Mouse (Mus musculus) midbrain, embryonic 12.5 days (tissue): ENCODE measurements around the gene Rac1. TPM values are rescaled to one million over a fixed set of nuclear protein-coding genes. Genes with fewer than 3 reads are reported as not detected.

Experiments
- ATAC-seq: fragments of 200-750 bp; cut with Nextera tagmentation; 2 replicates; pipeline ENCODE4 v1.8.0; 2017; ENCODE audit warnings: low read depth, moderate TSS enrichment, moderate library complexity; ENCODE audit not compliant: low FRiP score
- H3K27ac ChIP-seq: fragments of 300-500 bp; sonication (generic); replicated peaks from 2 replicates; pipeline ENCODE4 v1.5.1; 2016; ENCODE audit warnings: mild to moderate bottlenecking
- H3K27me3 ChIP-seq: fragments of 300-500 bp; sonication (generic); 2 replicates; pipeline ENCODE4 v1.6.1; 2016; ENCODE audit warnings: mild to moderate bottlenecking
- H3K36me3 ChIP-seq: fragments of 300-500 bp; sonication (generic); 2 replicates; pipeline ENCODE4 v1.6.1; 2016
- H3K4me1 ChIP-seq: fragments of 300-500 bp; sonication (generic); 2 replicates; pipeline ENCODE4 v1.6.1; 2016
- H3K4me2 ChIP-seq: fragments of 300-500 bp; sonication (generic); replicated peaks from 2 replicates; pipeline ENCODE4 v1.6.1; 2016; ENCODE audit warnings: mild to moderate bottlenecking, moderate library complexity
- H3K4me3 ChIP-seq: fragments of 300-500 bp; sonication (generic); 2 replicates; pipeline ENCODE4 v1.5.1; 2016; ENCODE audit warnings: mild to moderate bottlenecking
- H3K9ac ChIP-seq: fragments of 300-500 bp; sonication (generic); replicated peaks from 2 replicates; pipeline ENCODE4 v1.6.1; 2016; ENCODE audit warnings: mild to moderate bottlenecking, moderate library complexity
- H3K9me3 ChIP-seq: fragments of 300-500 bp; sonication (generic); 2 replicates; pipeline ENCODE4 v1.6.1; 2016; ENCODE audit warnings: mild to moderate bottlenecking
- WGBS: fragments of 180-500 bp; shearing (Covaris S2); methylation state at CpG from one replicate; pipeline ENCODE4 v1.1.7; 2016; 5-methylcytosine and 5-hydroxymethylcytosine counted together
- polyA plus RNA-seq: library from polyadenylated mRNA; unstranded; fragments of >200 nt; fragmentation: Nextera tagmentation; extraction: Ambion mirVana; gene quantifications from 2 replicates; pipeline ENCODE4 v1.2.1, GENCODE M21; 2016

Gene Rac1
- polyA plus RNA-seq, 1 experiment from 2014 or later = 384 TPM

DNA sequence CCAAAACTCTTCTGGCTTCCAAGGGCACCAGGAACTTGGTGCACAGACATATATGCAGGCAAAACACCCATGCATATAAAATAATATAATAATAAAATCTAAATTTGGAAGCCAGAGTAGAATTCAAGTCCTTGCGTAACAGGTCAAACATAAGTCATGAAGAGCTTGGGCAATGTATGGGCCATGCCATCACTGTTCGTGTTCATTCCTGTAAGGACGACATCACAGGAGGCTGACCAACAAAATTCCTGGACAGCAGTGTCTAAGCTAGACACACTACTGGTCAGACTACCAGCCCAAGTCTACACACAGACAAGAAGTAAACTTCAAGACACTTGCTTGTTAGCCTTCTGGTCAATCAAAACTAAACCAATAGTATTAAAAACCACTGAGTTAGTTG is 5.0 kb downstream of the Rac1 start:
- 97% methylated on average over 3 of the region's 3 CpGs for WGBS
- Histone ChIP-seq H3K27me3 (no peaks in the 10 kb centered on the region), H3K27ac (no peak overlapping the region), H3K4me1 (peaks cover 26% of the 10 kb centered on the region), H3K9me3 (no peaks in the 10 kb centered on the region), H3K36me3 (0 out of 2 replicates have a peak, but pooled peaks cover 7% of the 10 kb centered on the region), H3K4me3 (no peak overlapping the region), H3K9ac (no peak overlapping the region), H3K4me2 (no peak overlapping the region)
- ATAC-seq = no peak

DNA sequence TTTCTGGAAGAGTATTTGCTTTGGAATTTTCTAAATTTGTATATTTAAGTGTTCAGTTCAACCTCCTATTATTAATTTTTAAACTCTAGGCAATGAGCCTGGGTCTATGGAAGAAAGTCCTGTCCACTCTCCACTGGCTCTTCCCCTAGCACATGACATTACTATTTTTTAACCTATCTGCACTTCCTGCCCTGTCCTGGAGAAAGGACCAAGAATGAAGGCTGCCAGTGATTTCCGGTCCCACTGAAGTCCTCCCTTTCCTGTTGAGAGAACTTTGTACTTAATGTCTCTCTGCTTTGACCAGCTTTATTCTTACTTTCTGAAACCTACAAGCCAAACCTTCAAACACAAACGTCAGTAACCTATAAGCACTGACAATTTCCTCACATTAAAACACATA is 7.4 kb downstream of the Rac1 start:
- H3K9me3 ChIP-seq = no peaks in the 10 kb centered on the region
- no peak overlapping the region for H3K4me2 ChIP-seq
- H3K4me1 ChIP-seq = peaks cover 11% of the 10 kb centered on the region
- whole genome bisulfite sequencing = 87% methylated on average over 2 of the region's 2 CpGs
- H3K4me3 ChIP-seq = no peak overlapping the region
- H3K9ac ChIP-seq = no peak overlapping the region
- H3K27me3 ChIP-seq = no peaks in the 10 kb centered on the region
- H3K36me3 ChIP-seq = peaks cover 17% of the 10 kb centered on the region
- H3K27ac ChIP-seq = no peak overlapping the region
- ATAC-seq = no peak

DNA sequence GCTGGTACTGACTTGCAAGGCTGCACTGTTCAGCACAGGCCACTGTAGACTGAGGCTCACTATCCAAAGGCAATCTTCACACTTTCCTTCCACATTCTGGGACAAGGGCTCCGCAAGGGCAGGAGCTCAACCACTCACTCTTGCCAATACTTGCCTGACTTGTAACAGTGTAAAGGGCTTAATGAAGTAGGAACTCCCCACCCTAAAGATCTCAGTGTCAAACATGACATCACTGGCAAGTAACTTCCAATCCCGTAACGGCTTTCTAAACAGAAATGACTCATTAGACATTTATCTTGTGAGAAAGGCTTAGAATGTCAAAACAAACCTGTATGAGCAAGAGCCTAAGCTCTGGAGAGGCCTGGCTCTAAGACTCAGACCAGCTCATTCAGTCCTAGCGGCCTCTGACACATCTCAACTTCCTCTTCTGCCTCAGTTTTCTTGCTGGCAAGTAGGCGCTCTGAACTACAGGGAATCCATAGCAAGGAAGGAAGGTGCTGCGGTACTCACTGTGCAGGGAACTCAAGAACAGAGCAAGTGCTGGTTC is 9.7 kb downstream of the Rac1 start:
- no peak for ATAC-seq
- Histone ChIP-seq H3K4me3 (no peak overlapping the region), H3K27ac (no peak overlapping the region), H3K9me3 (no peaks in the 10 kb centered on the region), H3K4me2 (no peak overlapping the region), H3K27me3 (no peaks in the 10 kb centered on the region), H3K4me1 (no peaks in the 10 kb centered on the region), H3K36me3 (peaks cover 35% of the 10 kb centered on the region), H3K9ac (no peak overlapping the region)
- 90% methylated on average over 6 of the region's 6 CpGs for WGBS

DNA sequence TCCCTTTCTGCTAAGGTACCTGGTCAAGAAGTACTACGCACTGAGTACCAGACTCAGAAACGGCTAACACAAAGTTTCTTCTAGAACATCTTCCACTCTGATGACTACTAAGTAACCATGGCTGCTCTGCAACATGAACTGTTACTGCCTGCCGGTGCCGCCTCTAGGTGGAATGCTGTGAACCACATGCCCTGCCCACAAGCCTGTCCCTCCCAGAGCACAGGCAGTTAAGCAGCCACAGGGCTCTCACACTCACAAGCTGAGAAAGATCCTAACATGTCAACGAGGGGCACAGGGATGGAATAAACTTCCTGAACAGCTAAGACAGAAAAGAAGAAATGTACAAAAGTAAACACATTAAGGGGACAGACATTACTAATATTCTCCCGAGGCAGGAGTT is 10.4 kb downstream of the Rac1 start:
- peaks cover 39% of the 10 kb centered on the region for H3K36me3 ChIP-seq
- no peaks in the 10 kb centered on the region for H3K27me3 ChIP-seq
- H3K27ac ChIP-seq = no peak overlapping the region
- no peak overlapping the region for H3K9ac ChIP-seq
- WGBS = 85% methylated on average over 6 of the region's 6 CpGs
- H3K9me3 ChIP-seq = no peaks in the 10 kb centered on the region
- H3K4me2 ChIP-seq = no peak overlapping the region
- no peak for ATAC-seq
- H3K4me1 ChIP-seq = no peaks in the 10 kb centered on the region
- no peak overlapping the region for H3K4me3 ChIP-seq

DNA sequence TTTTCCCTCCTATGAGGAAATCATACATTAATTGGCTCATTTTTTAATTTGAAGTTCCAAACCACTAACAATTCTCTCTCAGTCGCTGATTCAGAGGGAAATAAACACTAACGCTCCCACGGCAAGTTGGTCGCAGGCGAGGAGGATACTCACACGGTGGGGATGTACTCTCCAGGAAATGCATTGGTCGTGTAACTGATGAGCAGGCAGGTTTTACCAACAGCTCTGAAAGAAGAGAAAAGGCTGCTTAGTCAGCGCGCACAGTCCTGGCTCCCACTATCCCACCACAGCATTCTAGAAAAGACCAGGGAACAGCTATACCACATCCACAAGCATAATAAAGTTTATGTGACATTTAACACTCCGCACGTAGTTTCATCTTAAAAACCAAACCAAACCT is 10.8 kb downstream of the Rac1 start:
- Histone ChIP-seq H3K4me3 (no peak overlapping the region), H3K4me2 (no peak overlapping the region), H3K36me3 (peaks cover 44% of the 10 kb centered on the region), H3K4me1 (no peaks in the 10 kb centered on the region), H3K27me3 (no peaks in the 10 kb centered on the region), H3K9me3 (no peaks in the 10 kb centered on the region), H3K9ac (no peak overlapping the region), H3K27ac (no peak overlapping the region)
- WGBS = 92% methylated on average over 11 of the region's 11 CpGs
- ATAC-seq = no peak

DNA sequence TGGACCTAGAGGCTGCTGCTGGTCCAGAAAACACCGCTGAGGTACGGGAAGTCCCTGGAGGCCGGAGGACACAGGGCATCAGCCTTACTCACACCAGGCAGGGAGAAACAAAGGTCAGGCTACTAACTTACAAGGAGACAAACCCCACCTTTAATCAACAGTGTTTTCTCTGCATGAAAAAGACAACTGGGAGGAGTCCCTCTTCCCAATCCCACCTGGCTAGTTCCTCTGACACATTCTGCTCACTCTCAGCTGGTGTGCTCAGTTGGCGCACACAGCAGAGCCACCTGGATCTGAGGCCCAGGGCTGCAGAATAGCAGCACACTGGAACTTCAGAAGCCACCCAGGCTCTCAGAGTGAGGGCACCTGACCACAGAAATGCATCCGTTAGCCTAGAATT is 13.0 kb downstream of the Rac1 start:
- 95% methylated on average over 5 of the region's 5 CpGs for WGBS
- Histone ChIP-seq H3K9ac (no peak overlapping the region), H3K4me3 (no peak overlapping the region), H3K4me1 (no peaks in the 10 kb centered on the region), H3K27me3 (no peaks in the 10 kb centered on the region), H3K4me2 (no peak overlapping the region), H3K27ac (no peak overlapping the region), H3K9me3 (no peaks in the 10 kb centered on the region), H3K36me3 (peaks cover 60% of the 10 kb centered on the region)
- ATAC-seq = no peak

DNA sequence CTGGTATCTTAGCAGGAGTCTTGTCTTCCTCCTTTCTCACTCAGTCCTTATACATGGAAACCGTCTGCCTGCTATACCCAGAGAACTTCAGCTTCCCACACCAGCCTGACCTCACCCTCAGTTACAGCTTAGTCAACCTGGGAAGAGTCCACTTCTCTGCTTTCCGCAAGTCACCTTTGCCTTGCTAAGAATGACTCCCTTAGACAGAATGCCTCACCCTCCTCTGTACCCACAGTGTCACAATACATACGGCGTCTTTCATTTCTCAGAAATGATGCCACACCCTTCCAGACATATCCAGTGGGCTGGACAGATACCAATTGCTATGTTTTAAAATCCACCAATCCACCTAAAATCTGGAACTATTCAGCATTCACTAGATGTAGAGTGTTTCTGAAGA is 15.5 kb downstream of the Rac1 start:
- Histone ChIP-seq H3K4me3 (no peak overlapping the region), H3K4me2 (no peak overlapping the region), H3K9ac (no peak overlapping the region), H3K4me1 (0 out of 2 replicates have a peak, but pooled peaks cover 6% of the 10 kb centered on the region), H3K27ac (no peak overlapping the region), H3K36me3 (peaks cover 76% of the 10 kb centered on the region), H3K27me3 (no peaks in the 10 kb centered on the region), H3K9me3 (no peaks in the 10 kb centered on the region)
- no peak for ATAC-seq
- WGBS = 95% methylated on average over 4 of the region's 4 CpGs

DNA sequence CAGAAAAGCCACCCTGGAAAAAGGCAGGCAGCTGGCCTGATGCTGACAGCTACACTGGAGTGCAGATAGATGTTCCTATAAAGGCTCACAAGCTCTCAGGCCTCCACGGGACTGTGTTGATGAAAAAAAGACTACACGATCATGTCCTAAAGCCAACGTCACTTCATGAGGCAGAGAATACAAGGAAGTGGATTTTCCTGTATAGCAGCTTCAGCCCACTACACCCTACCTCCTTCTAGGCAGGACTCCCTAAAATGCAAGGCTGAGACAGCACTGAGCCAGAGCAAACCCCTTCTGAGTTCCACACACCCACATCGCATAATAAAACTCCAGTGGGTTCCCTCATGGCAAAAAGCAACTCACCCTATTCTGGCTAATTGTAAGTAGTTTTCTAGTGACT is 16.3 kb downstream of the Rac1 start:
- 92% methylated on average over 4 of the region's 4 CpGs for WGBS
- peaks cover 80% of the 10 kb centered on the region for H3K36me3 ChIP-seq

DNA sequence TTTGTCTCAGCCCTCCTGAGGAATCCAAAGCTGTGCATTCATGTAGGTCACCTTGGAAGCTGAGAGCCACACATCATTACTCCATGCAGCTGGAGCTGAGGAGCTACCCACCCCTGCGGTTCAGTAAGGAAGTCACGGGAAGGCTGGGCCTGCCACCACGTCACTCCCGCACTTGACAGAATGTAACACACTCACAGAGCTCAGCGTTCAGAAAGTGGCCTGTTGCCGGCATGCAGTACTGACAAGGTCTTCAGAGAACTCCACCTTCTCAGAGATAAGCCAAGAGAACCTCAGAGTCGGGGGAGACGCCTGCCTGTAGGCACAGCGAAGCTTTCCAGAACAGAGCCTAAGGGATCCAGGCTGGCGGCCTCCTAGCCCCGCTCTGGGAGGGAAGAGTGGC is 18.1 kb downstream of the Rac1 start:
- ATAC-seq = no peak
- H3K4me3 ChIP-seq = no peak overlapping the region
- H3K9ac ChIP-seq = no peak overlapping the region
- WGBS = 87% methylated on average over 11 of the region's 11 CpGs
- no peaks in the 10 kb centered on the region for H3K27me3 ChIP-seq
- no peak overlapping the region for H3K4me2 ChIP-seq
- no peaks in the 10 kb centered on the region for H3K9me3 ChIP-seq
- H3K27ac ChIP-seq = no peak overlapping the region
- 0 out of 2 replicates have a peak, but pooled peaks cover 6% of the 10 kb centered on the region for H3K4me1 ChIP-seq
- H3K36me3 ChIP-seq = peaks cover 77% of the 10 kb centered on the region

More for the DNA sequence above, 16.3 kb downstream of the Rac1 start:
- Histone ChIP-seq H3K4me3 (no peak overlapping the region), H3K9ac (no peak overlapping the region), H3K4me1 (0 out of 2 replicates have a peak, but pooled peaks cover 6% of the 10 kb centered on the region), H3K27me3 (no peaks in the 10 kb centered on the region), H3K27ac (no peak overlapping the region), H3K4me2 (no peak overlapping the region), H3K9me3 (no peaks in the 10 kb centered on the region)
- ATAC-seq = no peak

DNA sequence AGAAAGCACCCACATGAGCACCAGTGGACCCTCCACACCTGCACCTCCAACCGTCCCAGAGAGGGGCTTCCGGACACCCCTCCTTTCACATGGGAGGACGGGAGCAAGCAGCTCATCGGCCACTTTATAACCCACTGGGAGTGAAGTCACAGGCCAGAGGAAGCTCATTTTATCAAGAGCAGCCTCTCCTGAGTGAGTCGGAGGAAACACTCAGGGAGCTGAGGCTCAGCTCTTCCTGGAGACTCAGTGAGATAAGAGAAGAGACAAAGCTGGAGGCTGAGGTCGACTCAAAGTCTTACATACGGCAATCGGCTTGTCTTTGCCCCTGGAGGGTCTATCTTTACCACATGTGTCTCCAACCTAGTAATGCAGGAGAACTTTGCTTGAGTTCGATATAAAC is 18.5 kb downstream of the Rac1 start:
- Histone ChIP-seq H3K9ac (no peak overlapping the region), H3K9me3 (no peaks in the 10 kb centered on the region), H3K36me3 (peaks cover 77% of the 10 kb centered on the region), H3K27me3 (no peaks in the 10 kb centered on the region), H3K4me1 (0 out of 2 replicates have a peak, but pooled peaks cover 6% of the 10 kb centered on the region), H3K4me3 (no peak overlapping the region), H3K27ac (0 out of 2 replicates have a peak overlapping the region, but pooled peaks have one; percentile 3), H3K4me2 (no peak overlapping the region)
- no peak for ATAC-seq
- 88% methylated on average over 9 of the region's 9 CpGs for WGBS

DNA sequence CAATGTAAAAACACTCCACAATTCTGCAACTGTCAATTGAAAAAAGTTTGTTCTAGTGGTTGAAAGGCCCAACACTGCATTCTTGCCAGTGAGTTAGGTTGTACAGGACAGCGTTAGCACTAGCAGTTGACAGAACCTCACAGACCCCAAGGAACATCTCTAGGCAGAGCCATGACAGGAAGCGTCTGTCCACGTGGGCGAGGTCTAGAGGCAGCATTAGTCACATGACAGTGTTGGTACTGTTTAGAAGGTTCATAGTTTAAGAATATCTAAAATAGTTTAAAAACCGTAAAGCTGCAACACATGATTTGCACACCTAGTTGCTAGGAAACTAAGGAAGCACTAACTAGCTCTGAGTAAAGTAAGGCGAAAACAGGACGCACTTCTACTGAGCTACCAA is 22.3 kb downstream of the Rac1 start:
- Histone ChIP-seq H3K4me2 (no peak overlapping the region), H3K9ac (no peak overlapping the region), H3K4me1 (0 out of 2 replicates have a peak, but pooled peaks cover 6% of the 10 kb centered on the region), H3K9me3 (no peaks in the 10 kb centered on the region), H3K27me3 (no peaks in the 10 kb centered on the region), H3K36me3 (peaks cover 78% of the 10 kb centered on the region), H3K4me3 (no peak overlapping the region), H3K27ac (no peak overlapping the region)
- ATAC-seq = no peak
- 88% methylated on average over 7 of the region's 7 CpGs for WGBS

DNA sequence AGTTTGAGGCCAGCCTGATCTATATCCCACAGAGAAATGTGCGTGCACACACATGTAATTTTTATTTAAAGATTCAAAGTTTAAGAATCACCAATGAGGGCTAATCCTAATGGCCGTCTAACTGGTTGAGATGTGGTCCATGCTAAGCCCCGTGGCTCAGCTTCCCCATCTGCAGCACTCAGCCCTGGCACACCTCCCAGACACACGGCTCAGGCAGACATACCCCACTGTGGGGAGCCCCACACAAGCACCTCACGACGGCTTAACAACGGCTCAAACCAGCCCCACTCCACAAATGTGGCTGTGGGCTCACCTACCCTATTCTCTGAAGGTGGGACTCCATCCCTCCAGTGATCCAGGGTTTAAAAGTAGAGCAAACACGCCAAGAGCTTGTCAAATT is 22.8 kb downstream of the Rac1 start:
- Histone ChIP-seq H3K27me3 (no peaks in the 10 kb centered on the region), H3K4me2 (no peak overlapping the region), H3K4me1 (0 out of 2 replicates have a peak, but pooled peaks cover 6% of the 10 kb centered on the region), H3K27ac (no peak overlapping the region), H3K4me3 (no peak overlapping the region), H3K9me3 (no peaks in the 10 kb centered on the region), H3K36me3 (peaks cover 75% of the 10 kb centered on the region), H3K9ac (no peak overlapping the region)
- 92% methylated on average over 8 of the region's 8 CpGs for WGBS
- ATAC-seq = no peak

DNA sequence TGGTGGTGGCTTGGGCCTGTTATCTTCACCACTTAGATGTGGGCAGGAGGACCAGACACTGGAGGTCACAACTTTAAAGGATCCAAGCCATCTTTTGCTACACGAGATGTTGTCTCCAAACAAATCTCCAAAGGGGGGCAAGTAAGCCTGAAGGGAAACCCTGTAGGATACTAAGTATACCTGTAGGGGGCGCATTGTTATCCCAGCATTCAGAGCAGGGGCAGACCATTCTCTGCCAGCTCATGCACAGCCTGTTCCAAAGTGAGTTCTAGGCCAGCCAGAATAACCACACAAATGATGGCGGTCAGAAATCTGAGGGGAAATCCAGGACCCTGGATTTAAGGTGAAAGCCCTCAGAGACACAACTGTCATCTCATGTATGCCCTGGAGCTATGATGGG is 23.4 kb downstream of the Rac1 start:
- H3K9me3 ChIP-seq = no peaks in the 10 kb centered on the region
- no peak overlapping the region for H3K9ac ChIP-seq
- H3K27ac ChIP-seq = no peak overlapping the region
- 65% methylated on average over 3 of the region's 3 CpGs for WGBS
- H3K36me3 ChIP-seq = peaks cover 74% of the 10 kb centered on the region
- H3K4me2 ChIP-seq = no peak overlapping the region
- no peak for ATAC-seq
- H3K27me3 ChIP-seq = no peaks in the 10 kb centered on the region
- no peak overlapping the region for H3K4me3 ChIP-seq
- H3K4me1 ChIP-seq = 0 out of 2 replicates have a peak, but pooled peaks cover 6% of the 10 kb centered on the region
